Mouse (Mus musculus) liver, embryonic 11.5 days (tissue): ENCODE data around the gene Mcrip1. TPM values are rescaled to one million over a fixed set of nuclear protein-coding genes. Genes with fewer than 3 reads are reported as not detected.
A peak's percentile ranks its signal among the peaks of the same experiment; 100 is the strongest.

Experiments used
- ATAC-seq: fragments of 200-750 bp; cut with Nextera tagmentation; replicated peaks from 2 replicates; pipeline ENCODE4 v1.8.0; 2017; ENCODE audit warnings: moderate number of reproducible peaks, mild to moderate bottlenecking, moderate TSS enrichment, moderate library complexity; ENCODE audit not compliant: low FRiP score
- DNase-seq: peaks from one replicate; pipeline ENCODE4 v3.0.0-alpha.2; 2017; ENCODE audit warnings: low spot score
- H3K27ac ChIP-seq: fragments of 300-500 bp; sonication (generic); 2 replicates; pipeline ENCODE4 v1.5.1; 2014; ENCODE audit warnings: mild to moderate bottlenecking, low read depth, low read length, control low read depth
- H3K27me3 ChIP-seq: fragments of 300-500 bp; sonication (generic); replicated peaks from 2 replicates; pipeline ENCODE4 v1.6.1; 2014; ENCODE audit warnings: low read length, mixed read lengths; ENCODE audit not compliant: control insufficient read depth, insufficient read depth
- H3K36me3 ChIP-seq: fragments of 300-500 bp; sonication (generic); 2 replicates; pipeline ENCODE4 v1.6.1; 2014; ENCODE audit warnings: mild to moderate bottlenecking, low read length, moderate library complexity, mixed read lengths; ENCODE audit not compliant: control insufficient read depth, insufficient read depth
- H3K4me1 ChIP-seq: fragments of 300-500 bp; sonication (generic); replicated peaks from 2 replicates; pipeline ENCODE4 v1.6.1; 2014; ENCODE audit warnings: low read length, mixed read lengths; ENCODE audit not compliant: control insufficient read depth, insufficient read depth
- H3K4me2 ChIP-seq: fragments of 300-500 bp; sonication (generic); 2 replicates; pipeline ENCODE4 v1.6.1; 2014; ENCODE audit warnings: mild to moderate bottlenecking, control low read depth, moderate library complexity
- H3K4me3 ChIP-seq: fragments of 300-500 bp; sonication (generic); 2 replicates; pipeline ENCODE4 v1.5.1; 2014; ENCODE audit warnings: low read depth, low read length, control low read depth
- H3K9ac ChIP-seq: fragments of 300-500 bp; sonication (generic); 2 replicates; pipeline ENCODE4 v1.6.1; 2014; ENCODE audit warnings: low read depth, low read length, control low read depth
- H3K9me3 ChIP-seq: fragments of 300-500 bp; sonication (generic); 2 replicates; pipeline ENCODE4 v1.6.1; 2016; ENCODE audit warnings: low read length, inconsistent platforms, mixed read lengths; ENCODE audit not compliant: control insufficient read depth
- WGBS: fragments of 180-500 bp; shearing (Covaris S2); extraction: QIAGEN DNeasy Blood & Tissue Kit; methylation state at CpG from one replicate; pipeline ENCODE4 v1.1.7; 2014; 5-methylcytosine and 5-hydroxymethylcytosine counted together
- polyA plus RNA-seq: library from polyadenylated mRNA; unstranded; fragments of >200 nt; fragmentation: Nextera tagmentation; extraction: Ambion mirVana; gene quantifications from 2 replicates; pipeline ENCODE4 v1.2.1, GENCODE M21; 2014

Mcrip1 gene
- polyA plus RNA-seq, 1 experiment from 2014 or later = 123 TPM

DNA sequence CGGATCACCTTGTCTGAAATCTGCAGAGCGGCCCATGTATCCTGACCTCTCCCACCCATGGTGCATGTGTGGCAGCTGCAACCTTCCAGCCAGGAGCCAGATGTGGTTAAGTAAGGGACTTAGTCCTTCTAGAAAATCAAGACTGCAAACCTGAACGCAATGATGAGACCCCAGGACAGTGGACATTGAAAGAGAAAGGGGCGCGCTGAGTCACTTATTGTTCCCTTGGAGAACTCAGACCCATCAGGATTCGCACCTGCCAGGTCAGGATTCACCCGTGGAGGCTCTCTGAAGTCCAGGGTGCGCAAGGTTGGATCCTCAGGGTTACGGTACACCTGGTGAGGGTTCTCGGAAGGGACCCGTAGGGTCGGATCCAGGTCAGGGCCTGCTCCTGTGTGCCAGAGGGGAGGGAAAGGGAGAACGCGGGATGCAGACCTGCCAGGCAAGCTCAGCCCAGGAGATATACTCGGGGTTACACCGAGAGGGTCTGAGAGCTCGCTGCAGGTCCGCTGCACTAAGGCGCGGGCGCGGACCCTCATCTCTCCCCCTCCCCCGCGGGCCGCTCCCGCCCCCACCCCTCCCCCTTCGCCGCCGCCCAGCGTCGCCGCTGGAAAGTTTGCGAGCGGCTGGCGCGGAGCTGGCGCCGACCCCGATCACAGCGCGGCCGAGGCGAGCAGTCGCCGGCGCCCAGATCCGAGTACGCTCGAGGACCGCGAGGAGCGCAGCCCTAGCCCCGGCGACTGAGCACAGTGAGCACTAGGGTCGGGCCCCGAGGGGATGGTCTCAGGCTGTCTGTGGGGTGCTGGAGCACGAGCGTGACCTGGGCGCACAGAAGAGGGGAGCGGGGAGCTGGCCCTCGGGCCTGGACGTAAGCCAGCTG lies 19.2 kb downstream of the Mcrip1 start, which contains the start of gene Gcgr:
Gcgr (plus strand) TSS at position 615 of the 880 bp plus-strand sequence.
- peaks cover 16% of the 10 kb centered on the region for H3K4me1 ChIP-seq
- DNase-seq = peak; percentile 47
- H3K4me2 ChIP-seq = peak within 1 kb of the TSS; percentile 66
- H3K36me3 ChIP-seq = no peaks in the 10 kb centered on the region
- 8% methylated on average over 59 of the region's 62 CpGs for WGBS
- ATAC-seq = peak; percentile 35; the same call in 1 of the 2 replicates
- peak within 1 kb of the TSS; percentile 37 for H3K4me3 ChIP-seq
- no peaks in the 10 kb centered on the region for H3K9me3 ChIP-seq
- peak within 1 kb of the TSS; percentile 44 for H3K9ac ChIP-seq
- H3K27ac ChIP-seq = no peak within 1 kb of the TSS
- peaks cover 65% of the 10 kb centered on the region for H3K27me3 ChIP-seq

DNA sequence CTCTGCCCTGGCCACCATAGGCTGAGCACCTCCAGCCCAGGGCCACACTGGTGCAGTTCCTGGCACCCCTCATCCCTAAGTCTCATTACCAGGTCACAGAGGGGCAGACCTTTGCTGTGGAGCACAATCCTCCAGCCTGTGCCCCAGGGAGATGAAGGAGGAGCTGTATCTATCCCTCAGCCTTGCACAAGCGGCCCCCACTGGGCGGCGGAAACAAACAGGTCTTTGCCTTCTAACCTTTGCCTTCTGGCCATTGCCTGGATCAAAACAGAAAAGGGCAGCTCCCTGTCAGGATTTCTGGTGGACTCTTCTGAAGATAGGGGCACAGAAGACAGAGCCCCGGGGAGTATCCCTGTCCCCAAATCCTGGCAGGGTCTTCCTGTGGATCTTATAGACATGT lies 20.6 kb downstream of the Mcrip1 start:
- Histone ChIP-seq H3K36me3 (no peaks in the 10 kb centered on the region), H3K4me3 (no peak overlapping the region), H3K27me3 (peaks cover 56% of the 10 kb centered on the region), H3K9me3 (no peaks in the 10 kb centered on the region), H3K27ac (0 out of 2 replicates have a peak overlapping the region, but pooled peaks have one; percentile 5), H3K4me1 (peaks cover 16% of the 10 kb centered on the region), H3K9ac (no peak overlapping the region), H3K4me2 (no peak overlapping the region)
- 49% methylated on average over 4 of the region's 4 CpGs for WGBS
- DNase-seq (no peak), ATAC-seq (no peak)

DNA sequence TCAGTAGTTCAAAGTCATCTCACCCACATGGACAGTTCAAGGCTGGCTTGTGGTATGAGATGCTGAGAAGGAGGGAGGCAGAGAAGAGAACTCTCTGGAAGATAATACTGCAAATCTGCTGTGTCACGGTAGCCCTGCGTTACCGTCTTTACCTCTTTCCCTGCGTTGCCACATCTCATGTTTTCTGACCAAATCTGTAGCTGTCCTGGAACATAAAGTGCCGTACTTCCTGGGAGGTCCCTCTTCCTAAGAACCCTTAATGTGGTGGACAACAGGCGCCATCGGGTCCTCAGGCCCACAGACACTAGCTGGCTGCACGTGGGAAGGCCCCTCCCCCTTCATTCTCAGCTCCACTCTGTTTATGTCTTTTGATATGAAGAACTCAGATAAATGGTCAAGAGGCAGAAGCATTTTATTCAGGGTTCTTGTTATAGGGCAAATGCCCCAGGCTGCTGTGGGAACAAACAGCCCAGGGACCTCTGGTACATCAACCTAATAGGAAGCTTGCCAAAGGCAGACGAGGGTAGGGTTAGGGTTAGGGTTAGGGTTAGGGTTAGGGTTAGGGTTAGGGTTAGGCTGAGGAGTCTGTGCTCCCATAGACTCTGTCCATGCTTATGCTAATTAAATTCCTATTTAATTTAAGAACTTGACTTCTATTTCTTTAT lies 21.7 kb downstream of the Mcrip1 start:
- DNase-seq (no peak), ATAC-seq (no peak)
- Histone ChIP-seq H3K4me2 (no peak overlapping the region), H3K4me1 (peaks cover 16% of the 10 kb centered on the region), H3K4me3 (no peak overlapping the region), H3K36me3 (no peaks in the 10 kb centered on the region), H3K9me3 (no peaks in the 10 kb centered on the region), H3K9ac (no peak overlapping the region), H3K27me3 (peaks cover 50% of the 10 kb centered on the region), H3K27ac (no peak overlapping the region)
- 68% methylated on average over 9 of the region's 9 CpGs for WGBS

DNA sequence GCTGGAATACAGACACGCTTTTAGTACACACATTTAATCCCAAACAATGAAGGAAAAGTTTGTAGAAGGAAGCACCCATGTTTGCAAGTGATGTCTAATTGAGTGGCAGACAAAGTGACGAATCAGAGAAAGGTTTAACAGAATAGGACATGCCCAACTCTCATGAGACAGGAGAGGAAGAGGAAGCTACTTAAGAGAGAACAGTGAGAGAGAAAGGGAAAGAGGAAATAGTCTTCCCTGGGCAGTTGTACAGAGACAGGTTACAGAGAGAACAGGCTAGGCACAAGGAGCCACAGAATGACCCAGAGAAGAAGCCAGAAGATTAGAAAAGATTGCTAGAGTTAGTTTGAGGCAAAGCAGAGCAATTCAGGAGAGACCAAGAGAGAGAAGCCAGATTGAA lies 23.6 kb downstream of the Mcrip1 start:
- Histone ChIP-seq H3K36me3 (no peaks in the 10 kb centered on the region), H3K27me3 (peaks cover 31% of the 10 kb centered on the region), H3K9ac (no peak overlapping the region), H3K27ac (no peak overlapping the region), H3K4me3 (no peak overlapping the region), H3K4me2 (no peak overlapping the region), H3K4me1 (peaks cover 16% of the 10 kb centered on the region), H3K9me3 (no peaks in the 10 kb centered on the region)
- WGBS = 77% methylated on average over 2 of the region's 2 CpGs
- no peak for ATAC-seq
- no peak for DNase-seq

DNA sequence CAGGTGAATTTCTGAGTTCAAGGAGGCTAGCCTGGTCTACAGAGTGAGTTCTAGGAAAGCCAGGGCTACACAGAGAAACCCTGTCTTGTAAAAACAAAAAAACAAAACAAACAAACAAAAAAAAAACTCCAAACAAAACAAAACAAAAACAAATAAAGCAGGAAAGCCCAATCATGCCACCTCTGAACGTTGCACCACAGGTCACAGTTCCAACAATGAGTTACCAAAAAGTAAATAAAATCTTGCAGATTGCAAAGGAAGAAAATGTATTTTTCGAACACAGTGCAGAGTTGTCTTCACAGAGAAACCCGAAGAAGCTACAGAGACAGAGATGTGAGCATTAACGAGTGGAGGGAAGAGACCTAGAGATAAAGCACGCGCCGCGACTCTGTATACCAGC lies 26.9 kb downstream of the Mcrip1 start:
- no peak overlapping the region for H3K9ac ChIP-seq
- no peaks in the 10 kb centered on the region for H3K36me3 ChIP-seq
- no peak for ATAC-seq
- 77% methylated on average over 8 of the region's 8 CpGs for whole genome bisulfite sequencing
- H3K27ac ChIP-seq = no peak overlapping the region
- H3K4me2 ChIP-seq = no peak overlapping the region
- no peak overlapping the region for H3K4me3 ChIP-seq
- H3K4me1 ChIP-seq = peaks cover 16% of the 10 kb centered on the region
- no peaks in the 10 kb centered on the region for H3K9me3 ChIP-seq
- H3K27me3 ChIP-seq = no peaks in the 10 kb centered on the region
- no peak for DNase-seq

DNA sequence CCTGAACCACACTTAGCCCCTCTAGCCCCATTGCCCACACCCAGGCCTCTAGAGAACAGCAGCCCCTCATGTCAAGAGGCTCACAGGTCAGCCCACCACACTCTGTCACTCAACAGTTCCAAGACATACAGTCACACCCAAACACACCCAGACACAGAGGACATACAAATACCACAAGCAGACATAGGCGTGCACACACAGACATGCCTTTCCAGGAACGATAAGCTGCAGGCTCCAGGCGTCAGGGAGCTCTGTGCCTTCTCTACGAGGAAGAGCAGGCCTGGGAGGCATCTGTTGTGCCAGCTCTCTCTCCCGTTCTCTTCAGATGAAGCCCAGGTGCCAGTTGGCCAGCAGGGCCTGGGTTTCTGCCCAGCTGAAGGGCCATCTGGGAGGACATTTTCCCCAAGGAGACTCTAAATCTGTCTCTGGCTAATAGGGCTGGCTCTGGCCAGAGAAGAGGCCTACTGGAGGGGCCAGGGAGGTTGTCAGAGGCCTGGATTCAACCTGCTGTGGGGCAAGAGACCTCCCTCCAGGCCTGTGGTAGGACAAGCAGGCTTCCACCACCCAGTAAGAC lies 28.5 kb downstream of the Mcrip1 start:
- DNase-seq (no peak), ATAC-seq (peak; percentile 78)
- Histone ChIP-seq H3K27ac (peak overlapping the region; percentile 28), H3K4me2 (no peak overlapping the region), H3K9ac (no peak overlapping the region), H3K9me3 (no peaks in the 10 kb centered on the region), H3K27me3 (no peaks in the 10 kb centered on the region), H3K4me3 (no peak overlapping the region), H3K36me3 (no peaks in the 10 kb centered on the region), H3K4me1 (peaks cover 16% of the 10 kb centered on the region)
- WGBS = 74% methylated on average over 5 of the region's 5 CpGs

DNA sequence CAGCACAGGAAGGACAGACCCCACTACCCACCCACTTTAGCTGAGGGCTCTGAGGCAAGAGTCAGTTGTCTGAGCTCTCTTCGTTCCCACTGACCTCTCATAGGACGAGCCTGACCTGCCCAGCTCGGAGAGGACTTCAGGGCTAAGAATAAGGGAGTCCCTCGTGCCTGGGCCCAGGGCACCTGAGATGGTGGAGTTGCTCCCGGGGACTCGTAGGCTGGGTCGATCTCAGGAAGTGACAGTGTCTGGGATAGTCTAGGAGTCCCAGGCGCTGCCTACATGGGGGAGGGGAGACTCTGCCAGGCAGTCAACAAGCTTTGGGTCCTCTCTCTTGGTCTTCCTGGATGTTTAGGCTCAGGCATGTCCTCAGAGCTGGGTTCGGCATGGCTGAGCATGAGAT lies 29.0 kb downstream of the Mcrip1 start:
- Histone ChIP-seq H3K4me2 (no peak overlapping the region), H3K27ac (peak overlapping the region; percentile 28), H3K27me3 (no peaks in the 10 kb centered on the region), H3K4me1 (peaks cover 16% of the 10 kb centered on the region), H3K9me3 (no peaks in the 10 kb centered on the region), H3K4me3 (no peak overlapping the region), H3K36me3 (no peaks in the 10 kb centered on the region), H3K9ac (peak overlapping the region; percentile 23; the same call in 1 of the 2 replicates)
- WGBS = 74% methylated on average over 9 of the region's 9 CpGs
- ATAC-seq = peak; percentile 8; the same call in 1 of the 2 replicates
- DNase-seq = no peak

DNA sequence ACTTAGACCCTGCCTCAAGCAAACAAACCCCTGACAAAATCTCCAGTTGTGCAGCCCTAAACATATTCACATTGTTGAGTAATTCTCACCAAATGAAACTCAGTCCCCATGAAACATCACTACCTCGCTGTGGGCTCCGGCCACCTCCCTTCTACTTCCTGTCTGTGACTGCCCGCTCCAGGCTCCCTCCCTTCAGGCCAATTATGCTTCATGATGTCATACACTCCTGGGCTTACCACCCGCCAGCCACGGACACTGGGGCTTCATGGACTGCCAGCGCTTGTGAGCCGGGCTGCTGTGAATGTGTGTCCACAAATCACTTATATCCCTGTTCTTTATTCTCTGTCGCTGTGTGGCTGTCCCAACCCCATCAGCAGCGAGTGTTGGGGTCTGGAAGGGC lies 29.8 kb downstream of the Mcrip1 start:
- H3K36me3 ChIP-seq = no peaks in the 10 kb centered on the region
- H3K4me3 ChIP-seq = no peak overlapping the region
- H3K27ac ChIP-seq = no peak overlapping the region
- 0 out of 2 replicates have a peak overlapping the region, but pooled peaks have one; percentile 1 for H3K4me2 ChIP-seq
- no peak overlapping the region; the same call in 1 of the 2 replicates for H3K9ac ChIP-seq
- ATAC-seq (no peak), DNase-seq (no peak)
- H3K27me3 ChIP-seq = no peaks in the 10 kb centered on the region
- WGBS = 30% methylated on average over 9 of the region's 9 CpGs
- H3K4me1 ChIP-seq = peaks cover 16% of the 10 kb centered on the region
- H3K9me3 ChIP-seq = no peaks in the 10 kb centered on the region
